Mouse (Mus musculus): Measurements from ENCODE around the gene Tomm34.

Tomm34 gene

DNA sequence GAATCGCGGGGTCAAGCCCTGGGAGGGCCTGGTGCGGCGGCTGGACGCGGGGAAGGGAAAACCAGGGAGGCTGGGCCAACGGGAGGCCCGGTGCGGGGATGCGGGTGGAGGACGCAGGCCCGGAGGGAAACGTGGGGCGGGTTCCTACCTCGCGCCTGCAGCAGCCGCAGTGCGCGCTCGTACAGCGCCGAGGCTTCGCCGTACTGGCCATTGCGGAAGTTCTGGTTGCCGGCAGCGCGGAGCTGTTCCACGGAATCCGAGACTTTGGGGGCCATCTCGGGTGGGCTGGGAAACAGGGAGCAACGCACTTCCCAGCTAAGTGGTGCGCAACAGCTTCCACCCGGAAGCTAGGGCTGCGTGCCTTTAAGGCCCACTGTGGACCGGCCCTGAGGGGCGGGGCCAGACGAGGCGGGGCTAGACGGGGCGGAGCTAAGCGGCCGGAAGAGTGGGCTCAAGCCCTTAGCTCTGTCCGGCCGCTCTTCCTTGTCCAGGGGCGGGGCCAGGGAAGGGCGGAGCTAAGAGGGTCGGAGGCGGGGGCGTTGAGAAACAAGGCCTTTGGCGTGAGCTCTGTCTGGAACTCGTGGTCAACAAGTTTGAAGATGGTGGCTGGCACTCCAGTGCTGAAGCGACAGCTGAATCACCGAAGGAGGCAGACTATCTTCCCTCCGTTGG is at the start of gene Tomm34:
Tomm34 (minus strand) TSS at position 405 of the 672 bp plus-strand sequence.
- peak; percentile 94 to 96 for DNase-seq

DNA sequence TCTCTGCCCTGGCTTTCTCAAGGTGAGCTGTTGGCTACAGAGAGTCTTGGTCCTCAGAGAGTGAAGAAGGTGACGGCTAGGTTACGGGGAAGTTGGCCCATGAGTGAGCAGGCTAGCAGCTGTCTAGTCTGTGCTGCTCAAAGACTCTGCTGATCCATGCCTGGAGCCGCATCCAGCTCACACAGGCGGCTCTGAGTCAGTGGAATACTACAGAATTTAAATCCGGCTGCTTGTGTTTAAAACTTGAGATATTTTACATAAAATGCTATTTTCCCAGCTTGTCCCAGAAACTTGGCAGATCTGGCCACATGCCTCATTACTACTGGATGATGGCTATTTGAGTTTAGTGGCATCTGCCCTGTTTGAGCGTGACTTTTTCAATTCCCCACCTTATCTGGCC is 48.5 kb upstream of the Tomm34 start:
- no peak for DNase-seq

DNA sequence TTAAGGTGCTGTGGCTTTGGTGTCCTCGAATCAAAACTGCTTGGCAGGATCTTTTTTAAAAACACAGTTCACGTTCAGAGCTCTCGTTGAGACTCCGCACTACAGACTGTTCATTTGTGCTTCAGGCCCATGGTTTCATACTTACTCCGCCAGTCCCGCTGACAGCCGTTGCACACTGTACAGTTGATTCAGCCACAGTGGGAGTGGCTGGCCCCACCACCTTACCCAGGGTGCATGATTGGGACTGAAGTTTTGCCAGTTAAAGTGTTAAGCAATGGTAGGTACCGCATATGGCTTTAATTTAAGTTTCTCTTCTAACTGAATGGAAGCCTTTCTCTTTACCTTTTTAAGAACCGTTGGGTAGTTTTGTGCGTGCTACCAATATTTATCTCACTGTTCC is 44.6 kb upstream of the Tomm34 start:
- no peak for DNase-seq

DNA sequence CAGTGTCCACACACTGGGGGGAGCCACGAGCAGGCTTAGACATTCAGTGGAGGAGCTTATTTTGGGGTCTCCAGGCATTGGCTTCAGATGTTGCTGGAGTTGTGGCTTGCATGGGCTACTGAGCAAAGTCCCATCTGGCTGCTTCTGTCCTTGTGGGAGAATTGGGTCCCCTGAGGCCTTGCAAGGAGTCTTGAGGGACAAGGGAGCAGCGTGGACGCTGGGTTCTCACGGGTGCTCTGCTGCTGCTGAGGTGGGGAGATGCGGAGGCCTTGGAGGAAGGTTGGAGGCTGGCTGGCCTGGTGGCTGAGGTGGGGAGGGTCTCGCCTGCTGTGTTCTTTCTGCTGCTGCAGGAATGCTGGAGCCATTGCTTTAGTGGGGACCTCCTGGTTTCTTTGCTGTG is 43.1 kb upstream of the Tomm34 start:
- no peak for DNase-seq

DNA sequence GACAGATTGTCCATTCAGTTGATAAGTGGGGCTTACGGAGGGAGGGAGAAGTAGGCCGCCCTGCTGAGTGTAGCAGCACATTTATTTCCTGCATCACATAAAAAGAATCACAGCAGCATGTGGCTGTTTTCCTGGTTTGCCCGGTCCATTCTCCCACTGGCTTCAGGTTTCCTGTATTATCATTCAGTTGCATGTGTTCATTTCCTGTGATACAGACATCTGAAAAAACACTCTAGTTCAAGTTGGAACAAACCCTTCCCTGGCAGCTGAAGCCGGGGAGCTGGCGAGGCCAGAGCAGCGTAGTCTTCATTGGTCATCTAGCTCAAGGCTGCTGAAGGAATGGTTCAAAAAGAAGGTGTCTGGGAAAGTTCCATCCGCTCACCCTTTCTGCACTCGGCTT is 40.6 kb upstream of the Tomm34 start:
- no peak for DNase-seq

DNA sequence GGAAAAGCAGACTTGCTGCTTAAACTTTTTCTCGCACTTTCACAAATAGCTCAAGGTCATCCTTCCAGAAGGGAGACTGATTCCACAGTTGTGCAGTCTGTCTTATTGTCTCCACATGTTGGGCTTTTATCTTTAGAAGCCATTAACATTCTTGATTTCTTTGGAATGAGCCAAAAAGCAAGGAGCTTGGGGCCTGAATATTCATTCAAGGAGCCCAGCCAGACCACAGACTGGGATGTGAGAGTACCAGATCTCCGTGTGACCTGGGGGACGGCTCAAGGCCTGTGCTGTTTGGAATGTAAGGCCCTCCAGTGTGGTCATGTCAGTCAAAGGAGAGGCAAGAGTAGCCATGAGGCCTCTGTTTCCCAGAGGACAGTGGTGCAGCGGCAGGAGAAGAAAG is 37.5 kb upstream of the Tomm34 start:
- DNase-seq, result no peak

DNA sequence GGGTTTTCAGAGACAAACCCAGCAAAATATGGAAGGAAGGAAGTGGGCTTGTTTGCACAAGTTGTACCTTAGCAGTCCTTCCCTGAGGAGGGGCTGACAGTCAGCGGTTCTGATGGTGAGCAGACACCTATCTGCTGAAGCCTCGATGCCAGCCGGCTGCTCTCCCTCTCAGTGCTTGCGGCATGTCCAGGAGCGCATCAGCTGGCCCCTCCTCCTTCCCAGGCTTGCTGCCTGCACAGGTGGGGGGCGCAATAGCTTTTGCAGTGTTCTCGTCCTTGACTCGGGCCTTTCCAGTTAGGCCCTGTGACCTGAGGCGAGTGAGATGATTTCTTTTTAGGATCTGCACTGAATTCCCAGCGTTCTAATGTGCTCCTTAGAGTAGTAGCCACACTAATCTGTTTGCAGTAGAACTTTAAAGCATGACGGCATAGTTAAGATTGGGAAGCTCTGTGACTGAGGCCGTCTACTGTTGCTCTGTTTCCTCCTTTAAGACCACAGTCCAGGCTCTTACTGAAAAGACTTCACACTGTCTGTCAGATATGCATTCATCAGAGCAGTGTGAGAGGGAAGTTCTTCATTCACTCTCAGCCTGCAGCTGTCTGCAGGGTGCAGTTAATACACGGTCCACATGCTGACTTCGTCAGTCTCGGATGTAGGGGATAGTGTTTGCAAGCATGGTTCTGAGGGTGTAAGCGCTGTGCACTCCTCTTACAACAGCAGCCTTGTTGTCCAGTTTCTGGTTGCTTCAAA is 36.3 kb upstream of the Tomm34 start:
- no peak for DNase-seq

DNA sequence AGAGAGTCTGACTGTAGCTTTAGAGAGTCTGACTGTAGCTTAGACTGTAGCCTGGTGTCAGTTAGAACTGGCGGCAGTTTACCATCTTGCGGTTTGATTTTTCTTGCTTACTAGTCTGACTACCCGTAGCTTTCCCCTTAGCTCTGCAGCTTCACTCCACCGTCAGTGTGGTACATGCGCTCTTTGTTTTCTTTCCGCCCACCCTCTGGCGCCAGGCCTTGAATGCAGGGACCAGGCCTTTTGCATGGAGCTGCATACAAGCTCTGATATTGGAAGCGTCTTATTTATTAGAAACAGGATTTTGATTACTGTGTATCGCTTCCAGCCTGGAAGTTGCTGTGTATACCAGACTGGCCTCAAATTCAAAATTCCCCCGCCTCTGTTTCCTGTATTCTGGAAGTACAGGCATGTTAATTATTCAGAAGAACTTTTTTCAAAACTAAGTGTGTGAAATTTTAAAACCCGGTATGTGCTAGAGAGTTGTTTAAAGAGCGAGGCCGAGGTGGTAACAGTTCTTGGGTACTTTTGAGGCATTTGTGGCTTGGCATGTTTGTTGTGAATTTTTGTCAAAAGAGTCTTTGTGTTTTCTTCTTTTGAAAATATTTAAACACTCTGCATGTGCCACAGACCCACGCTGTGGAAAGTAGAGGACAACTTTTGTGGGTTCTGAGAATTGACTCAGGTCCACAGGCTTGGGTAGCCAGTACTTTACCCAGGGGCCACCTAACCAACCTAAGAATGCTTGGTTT is 35.5 kb upstream of the Tomm34 start:
- no peak for DNase-seq

DNA sequence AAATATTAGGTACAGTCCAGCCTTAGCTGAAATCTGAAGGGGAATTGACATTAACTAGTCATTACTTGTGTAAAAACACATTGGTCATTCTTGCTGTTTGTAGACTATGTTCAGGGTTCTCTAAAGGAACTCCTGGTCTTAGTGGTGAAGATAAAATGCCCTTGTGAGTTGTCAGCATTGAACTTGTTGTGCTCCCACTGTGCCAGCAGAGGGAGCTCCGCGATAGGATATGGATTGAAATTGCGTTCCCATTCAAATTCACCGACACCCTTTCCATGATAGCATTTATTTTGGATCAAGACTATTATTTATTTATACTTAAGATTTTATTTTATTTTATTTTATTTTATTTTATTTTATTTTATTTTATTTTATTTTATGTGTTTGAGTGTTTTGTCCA is 32.5 kb upstream of the Tomm34 start:
- DNase-seq, result peak; percentile 84

DNA sequence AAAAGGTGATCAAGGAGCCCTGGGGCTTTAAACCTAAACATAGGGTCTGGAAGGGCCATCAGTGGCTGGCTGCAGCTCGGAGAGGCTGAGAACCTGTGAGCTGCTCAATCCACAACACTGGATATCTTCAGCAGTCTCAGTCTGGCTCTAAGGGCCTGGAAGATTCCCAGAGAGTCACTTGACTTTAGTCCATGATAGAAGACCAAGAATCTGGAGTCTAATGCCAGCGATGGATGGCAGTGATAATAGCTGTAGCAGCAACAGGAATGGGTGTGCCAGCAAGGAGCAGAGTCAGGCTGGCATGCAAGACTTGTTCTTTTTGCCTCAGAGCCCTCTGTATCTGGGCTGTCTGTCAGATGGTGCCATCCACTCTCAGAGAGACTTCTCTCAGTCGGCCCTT is 31.4 kb upstream of the Tomm34 start:
- no peak for DNase-seq

DNA sequence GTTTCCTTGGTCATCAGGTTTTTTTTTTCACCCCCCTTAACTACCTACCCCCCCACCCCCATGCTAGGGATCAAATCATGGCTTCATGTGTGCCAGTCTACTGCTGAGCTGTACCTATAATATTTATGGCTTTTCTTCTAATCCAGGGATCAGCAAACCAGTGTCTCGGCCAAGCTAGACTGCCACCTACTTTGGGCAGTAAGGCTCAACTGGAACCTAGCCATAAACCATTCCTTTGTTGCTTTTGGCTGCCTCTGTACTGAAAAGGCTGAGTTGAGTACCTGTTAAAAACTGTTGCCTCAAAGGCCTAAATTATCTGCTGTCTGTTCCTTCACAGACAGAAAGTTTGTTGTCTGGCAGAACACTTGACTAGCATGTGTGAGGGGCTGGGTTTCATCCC is 31.0 kb upstream of the Tomm34 start:
- no peak for DNase-seq

DNA sequence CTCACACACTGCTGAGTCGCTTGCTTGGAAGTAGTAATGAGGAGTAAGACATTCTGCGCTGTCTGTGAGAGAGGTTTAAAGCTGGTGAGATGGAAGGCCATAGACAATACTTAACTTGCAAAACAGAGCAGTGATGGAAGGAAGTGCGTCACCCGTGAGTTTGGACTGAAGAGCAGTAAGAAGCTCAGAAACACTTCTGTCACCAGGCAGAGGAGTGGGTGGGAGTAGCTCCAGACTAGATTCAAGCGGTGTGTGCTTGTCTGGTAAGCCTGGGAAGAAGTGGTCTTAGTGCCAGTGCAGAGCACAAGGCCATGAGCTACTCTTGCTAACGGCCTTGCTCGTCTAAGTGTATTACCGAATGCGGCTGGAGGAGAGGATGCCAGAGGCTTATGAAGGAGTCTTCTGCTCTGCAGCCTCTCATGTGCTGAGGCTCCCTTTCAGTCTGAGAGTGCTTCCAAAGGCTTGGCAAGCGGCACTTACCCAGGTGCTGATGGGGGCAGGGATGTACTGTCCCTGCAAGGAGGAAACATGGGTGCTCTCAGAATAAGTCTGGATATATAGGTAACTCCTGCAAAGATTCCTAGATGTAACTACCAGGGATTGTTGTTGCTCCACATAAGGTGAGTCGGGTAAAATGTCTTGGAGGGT is 27.8 kb upstream of the Tomm34 start:
- peak; percentile 75 to 78 for DNase-seq

DNA sequence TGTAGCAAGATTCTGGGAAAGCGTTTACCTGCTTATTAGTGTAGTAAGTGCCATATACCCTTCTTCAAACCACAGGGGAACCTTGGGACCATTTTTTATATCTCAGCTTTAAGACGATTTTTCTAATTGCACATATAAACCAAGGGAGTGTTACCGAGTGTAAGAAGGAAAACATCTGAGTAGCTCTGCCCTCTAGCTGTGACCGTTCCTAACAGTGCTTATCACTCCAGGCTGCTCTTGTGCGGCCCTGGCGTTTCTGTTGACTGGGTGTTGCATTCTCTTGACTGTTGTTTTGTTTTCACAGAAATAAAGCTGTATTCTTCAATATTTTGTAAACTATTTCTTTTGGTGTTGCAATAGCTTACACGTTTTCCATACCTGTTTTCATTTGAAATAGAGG is 23.2 kb upstream of the Tomm34 start:
- no peak for DNase-seq

DNA sequence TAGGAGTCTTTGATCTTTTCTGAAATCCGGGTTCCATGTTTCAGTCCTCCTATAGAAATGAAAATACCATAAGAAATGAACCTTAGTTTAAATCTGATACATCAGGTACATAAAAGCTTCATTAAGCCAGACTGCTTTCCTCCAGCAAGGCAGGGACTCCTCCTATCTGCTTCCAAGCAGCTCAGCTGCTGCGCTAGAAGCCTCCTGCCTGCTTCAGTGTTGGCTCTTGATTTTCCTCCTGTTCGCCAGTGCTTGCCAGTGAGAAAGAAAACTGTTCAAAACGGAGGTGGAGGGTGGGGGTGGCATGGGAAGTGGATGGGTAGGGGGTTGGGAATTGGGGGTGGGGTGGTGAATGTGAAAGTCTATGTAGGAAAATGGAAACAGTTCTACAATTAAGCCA is 18.5 kb upstream of the Tomm34 start:
- no peak for DNase-seq

DNA sequence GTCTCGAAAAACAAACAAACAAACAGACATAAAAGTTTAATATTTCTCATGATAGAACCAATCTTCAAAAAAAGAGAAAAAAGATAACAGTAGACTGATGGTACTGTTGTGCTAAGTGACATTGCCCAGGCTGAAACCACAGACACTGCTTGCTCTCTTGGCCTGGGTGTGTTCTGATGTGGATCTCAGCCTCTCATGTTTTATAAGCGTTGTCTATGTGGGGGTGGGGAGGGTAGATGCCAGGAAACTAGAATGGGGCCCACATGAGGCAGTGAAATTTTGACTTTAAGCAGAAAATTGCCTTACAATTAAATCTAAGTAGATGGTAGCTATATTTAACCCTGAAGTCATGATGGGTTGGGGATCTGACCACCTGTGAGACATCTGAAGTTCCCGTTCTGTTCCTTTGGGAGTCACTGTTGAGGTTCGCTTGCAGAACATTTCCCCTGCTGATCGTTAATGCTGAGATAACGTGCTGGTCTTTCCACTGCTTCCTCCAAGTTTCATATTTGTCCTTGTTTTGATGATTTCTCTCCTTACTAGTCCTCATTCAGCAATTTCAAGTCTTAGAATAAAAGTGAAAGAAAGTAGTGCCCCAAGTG is 16.5 kb upstream of the Tomm34 start:
- no peak for DNase-seq

DNA sequence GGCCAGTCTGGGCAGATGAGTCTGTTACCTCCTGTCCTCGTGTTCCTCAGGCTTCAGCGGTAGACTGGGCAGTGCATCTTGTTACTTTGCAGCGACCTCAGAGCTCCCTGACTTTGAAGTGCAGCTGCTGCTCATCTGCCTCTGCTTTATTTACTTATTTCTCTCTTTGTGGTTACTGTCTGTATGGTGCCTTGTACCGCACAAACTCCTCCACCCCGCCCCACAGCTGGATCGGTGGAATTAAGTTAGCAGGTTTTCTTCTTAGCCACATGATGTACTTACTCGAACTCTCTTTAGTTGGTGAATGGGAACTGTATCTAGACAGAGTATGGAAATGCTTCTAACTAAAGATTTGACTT is 13.4 kb upstream of the Tomm34 start:
- DNase-seq, result no peak

DNA sequence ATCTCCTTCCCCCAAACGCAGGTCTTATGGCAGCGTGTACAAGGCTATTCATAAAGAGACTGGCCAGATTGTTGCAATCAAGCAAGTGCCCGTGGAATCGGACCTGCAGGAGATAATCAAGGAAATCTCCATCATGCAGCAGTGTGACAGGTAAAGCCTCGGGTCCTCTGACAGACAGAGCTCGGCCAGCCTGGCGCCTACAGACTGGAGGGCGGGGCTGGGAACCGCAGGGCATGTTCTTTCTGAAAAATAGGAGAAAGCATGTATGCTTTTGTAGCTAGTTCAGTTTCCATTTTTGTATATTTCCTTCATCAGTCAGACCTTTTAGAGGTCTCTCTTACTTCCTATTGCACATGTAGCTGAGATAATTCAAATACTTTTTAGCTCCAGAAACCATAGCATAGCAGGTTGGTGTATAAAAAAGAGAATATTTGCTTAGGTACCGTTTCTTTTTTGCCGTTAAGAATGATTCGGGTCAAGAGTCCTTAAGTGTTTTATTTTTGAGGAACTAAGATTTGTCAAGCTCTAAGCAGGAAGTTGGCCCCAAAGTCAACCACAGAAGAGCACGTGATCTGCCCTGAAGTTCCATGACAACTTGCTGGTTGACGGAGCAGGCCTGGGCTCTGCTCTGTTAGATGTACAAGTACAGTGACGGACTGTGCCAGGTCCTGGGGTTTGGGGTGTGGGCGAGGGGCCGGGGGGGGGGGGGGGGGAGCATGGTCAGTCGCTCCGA is 12.8 kb upstream of the Tomm34 start:
- no peak for DNase-seq

DNA sequence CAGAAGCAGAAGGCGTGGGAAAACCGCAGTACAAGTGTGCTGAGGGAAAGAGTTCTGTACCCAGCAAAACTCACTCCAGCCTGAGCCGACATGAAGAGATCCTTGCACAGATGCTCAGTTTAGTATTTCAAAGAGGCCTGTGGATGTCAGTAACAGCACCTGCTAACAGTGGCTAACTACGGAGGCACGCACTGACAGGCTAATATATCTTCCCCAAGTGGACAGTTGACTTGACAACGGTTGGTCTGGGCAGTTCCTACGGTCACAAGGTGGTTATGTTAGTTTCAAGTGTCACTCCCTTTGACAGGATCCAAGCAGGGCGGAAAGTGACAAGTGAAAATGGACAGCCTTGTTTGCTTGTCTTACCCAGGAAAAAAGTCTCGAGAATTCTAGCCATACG is 11.2 kb upstream of the Tomm34 start:
- no peak for DNase-seq

DNA sequence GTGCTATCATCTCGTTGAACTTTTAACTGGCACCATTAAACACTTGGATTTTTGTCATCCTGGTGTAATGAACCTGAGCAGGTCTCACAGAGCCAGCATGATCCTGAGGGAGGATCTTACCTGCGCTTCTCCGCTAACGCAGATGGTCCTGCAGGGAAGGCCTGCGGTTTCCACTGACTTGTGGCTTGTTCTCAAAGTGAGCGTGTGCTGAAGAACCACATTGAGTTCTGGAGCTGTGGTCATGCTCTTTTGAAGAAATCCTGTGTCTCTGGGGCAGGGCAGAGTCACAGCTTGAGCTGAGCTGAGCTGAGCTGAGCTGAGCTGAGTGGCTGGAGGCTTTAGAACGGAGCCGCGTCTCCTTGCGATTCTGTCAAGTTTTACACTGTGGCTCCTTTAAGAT is 10.6 kb upstream of the Tomm34 start:
- DNase-seq, result no peak

DNA sequence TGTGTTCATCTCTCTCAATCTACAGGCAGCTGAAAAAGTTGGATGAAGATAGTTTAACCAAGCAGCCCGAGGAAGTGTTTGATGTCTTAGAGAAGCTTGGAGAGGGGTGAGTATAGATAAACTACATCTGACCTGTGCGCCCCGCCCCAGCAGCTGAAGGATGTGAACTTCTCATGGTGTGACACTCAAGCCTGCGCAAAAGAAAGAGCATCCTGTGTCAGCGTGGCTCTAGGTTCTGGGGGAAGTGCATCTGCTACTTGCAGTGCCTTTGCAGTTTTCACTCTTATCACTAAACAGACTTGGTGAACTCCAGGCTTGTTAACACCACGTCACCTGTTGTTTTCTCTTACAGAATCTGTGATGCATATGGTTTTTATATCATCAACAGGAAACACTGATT is 8.5 kb upstream of the Tomm34 start:
- DNase-seq, result no peak

DNA sequence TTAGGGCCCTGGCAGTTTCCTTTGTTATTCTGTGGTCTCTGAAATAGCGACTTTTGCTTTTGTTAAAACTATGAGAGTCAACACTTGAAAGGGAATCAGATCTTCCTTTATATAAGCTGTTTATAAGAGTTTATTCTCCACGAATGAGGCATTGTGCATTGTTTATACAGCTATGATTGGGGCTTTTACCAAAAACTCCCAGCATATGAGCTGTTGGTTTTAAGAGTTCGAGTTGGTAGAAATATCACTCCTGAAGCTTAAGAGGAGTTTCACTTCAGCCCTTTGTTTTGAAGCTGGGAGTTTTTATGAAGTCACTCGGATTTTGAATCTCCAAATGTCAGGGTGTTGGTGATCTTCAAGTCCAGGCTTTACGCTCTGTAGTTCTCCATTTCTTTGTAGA is 6.9 kb upstream of the Tomm34 start:
- no peak for DNase-seq

DNA sequence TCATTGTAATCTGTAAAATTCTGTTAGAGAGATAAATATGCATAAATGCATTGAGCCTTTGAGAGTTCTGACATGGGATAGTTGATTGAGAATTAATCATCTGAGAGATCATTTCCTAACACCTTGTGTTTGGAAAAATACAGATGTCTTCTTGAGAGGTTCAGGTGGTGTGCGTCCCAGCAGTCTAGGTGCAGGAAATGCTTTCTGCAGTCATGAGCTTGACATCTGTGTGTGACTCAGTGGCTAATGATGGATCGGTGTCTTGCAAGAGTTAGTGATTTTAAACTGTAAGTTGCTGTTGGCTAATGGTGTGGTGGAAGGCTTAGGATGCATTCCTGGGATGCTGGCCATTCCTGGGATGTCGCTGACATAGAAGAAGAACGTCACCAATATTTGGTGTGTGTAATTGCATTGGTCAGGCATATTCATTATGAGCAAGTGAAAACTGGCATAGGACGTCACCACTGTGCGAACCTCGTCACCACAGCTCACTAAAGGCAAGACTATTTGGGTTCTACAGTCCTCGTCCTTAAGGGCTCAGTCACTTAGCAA is 6.0 kb upstream of the Tomm34 start:
- no peak for DNase-seq
